ENCODE assay signal across 25 mouse cellular contexts in genomic region chr1:34761870-34762269, GRCm38 (mm10).
DNase-seq lines count a peak whose midpoint lies in the region; ATAC-seq and TF ChIP-seq lines count a peak whose summit lies in the region.
"Had no signal": no experiment of that assay in that cellular context is flagged by ENCODE, and none has a peak within 500 bp of the region (broad histone marks: within the 10 kb centered on the region; RNA-seq: fewer than 3 reads in every experiment).

No protein-coding gene starts in this region.

- no peak overlapping the region for H3K27ac ChIP-seq in midbrain, embryonic 11.5 days (ENCODE audit: low read depth, low read length)
- no peak overlapping the region for H3K27ac ChIP-seq in midbrain, embryonic 15.5 days
- H3K27ac ChIP-seq in intestine, postnatal 0 days (ENCODE audit: low read depth, low read length) = no peak overlapping the region
- H3K27ac ChIP-seq: embryonic facial prominence, embryonic 10.5 days; embryonic facial prominence, embryonic 12.5 days; forebrain, embryonic 13.5 days; forebrain, embryonic 15.5 days had no signal

- H3K36me3 ChIP-seq in midbrain, embryonic 11.5 days (ENCODE audit: control insufficient read depth, insufficient read depth, low read length) = no peaks in the 10 kb centered on the region
- no peaks in the 10 kb centered on the region for H3K36me3 ChIP-seq in midbrain, embryonic 15.5 days (replicated peaks)
- no peaks in the 10 kb centered on the region for H3K36me3 ChIP-seq in intestine, postnatal 0 days (ENCODE audit: control insufficient read depth, insufficient read depth)
- H3K36me3 ChIP-seq: embryonic facial prominence, embryonic 10.5 days; embryonic facial prominence, embryonic 12.5 days; forebrain, embryonic 15.5 days; G1E had no signal

- H3K9me3 ChIP-seq in midbrain, embryonic 11.5 days (ENCODE audit: control insufficient read depth, low read length) = no peaks in the 10 kb centered on the region
- H3K9me3 ChIP-seq in midbrain, embryonic 15.5 days = no peaks in the 10 kb centered on the region
- H3K9me3 ChIP-seq in intestine, postnatal 0 days (ENCODE audit: control insufficient read depth) = no peaks in the 10 kb centered on the region
- H3K9me3 ChIP-seq: embryonic facial prominence, embryonic 10.5 days; embryonic facial prominence, embryonic 12.5 days; forebrain, embryonic 13.5 days; forebrain, embryonic 15.5 days; G1E had no signal

- no peaks in the 10 kb centered on the region for H3K4me1 ChIP-seq in midbrain, embryonic 11.5 days (ENCODE audit: control insufficient read depth, insufficient read depth, low read length)
- no peaks in the 10 kb centered on the region for H3K4me1 ChIP-seq in midbrain, embryonic 15.5 days
- no peaks in the 10 kb centered on the region for H3K4me1 ChIP-seq in intestine, postnatal 0 days (replicated peaks; ENCODE audit: control insufficient read depth, insufficient read depth, low read length)
- H3K4me1 ChIP-seq: embryonic facial prominence, embryonic 10.5 days; embryonic facial prominence, embryonic 12.5 days; forebrain, embryonic 13.5 days; forebrain, embryonic 15.5 days had no signal

- no peak overlapping the region for H3K4me3 ChIP-seq in midbrain, embryonic 11.5 days (ENCODE audit: low read depth, low read length)
- no peak overlapping the region for H3K4me3 ChIP-seq in midbrain, embryonic 15.5 days
- H3K4me3 ChIP-seq in intestine, postnatal 0 days (ENCODE audit: low read depth, low read length) = no peak overlapping the region
- H3K4me3 ChIP-seq: embryonic facial prominence, embryonic 10.5 days; embryonic facial prominence, embryonic 12.5 days; forebrain, embryonic 13.5 days; forebrain, embryonic 15.5 days had no signal

- H3K27me3 ChIP-seq in midbrain, embryonic 11.5 days (ENCODE audit: control insufficient read depth, insufficient read depth, low read length) = no peaks in the 10 kb centered on the region
- no peaks in the 10 kb centered on the region for H3K27me3 ChIP-seq in midbrain, embryonic 15.5 days (replicated peaks)
- H3K27me3 ChIP-seq in intestine, postnatal 0 days (replicated peaks; ENCODE audit: control insufficient read depth, insufficient read depth, low read length) = no peaks in the 10 kb centered on the region
- H3K27me3 ChIP-seq: CH12.LX; embryonic facial prominence, embryonic 12.5 days; forebrain, embryonic 13.5 days; forebrain, embryonic 15.5 days had no signal

- H3K4me2 ChIP-seq in midbrain, embryonic 11.5 days = no peak overlapping the region
- H3K4me2 ChIP-seq in midbrain, embryonic 15.5 days = no peak overlapping the region
- no peak overlapping the region for H3K4me2 ChIP-seq in intestine, postnatal 0 days (replicated peaks; ENCODE audit: low read depth)
- H3K4me2 ChIP-seq: embryonic facial prominence, embryonic 12.5 days; forebrain, embryonic 13.5 days; forebrain, embryonic 15.5 days had no signal

- DNase-seq in heart, adult 11 months = peak; percentile 58
- DNase-seq in heart, adult 9 months (ENCODE audit: low spot score in 2 of 2) = no peak
- DNase-seq in midbrain, embryonic 11.5 days (ENCODE audit: low spot score, missing footprints) = peak; percentile 77
- DNase-seq in thymus, postnatal 14 days = no peak
- no peak for DNase-seq in gastrocnemius, postnatal 25 days
- DNase-seq: adrenal gland, adult 8-10 months; adrenal gland, postnatal 14 days; adrenal gland, postnatal 36 days; B cell, adult 2 months; cerebellum, adult 11-12 months; cerebellum, adult 2 months; cerebellum, adult 9-10 months; cerebellum, postnatal 10 days; cerebellum, postnatal 25 days had no signal

- TF ChIP-seq CTCF in intestine, postnatal 0 days (IDR thresholded peaks at IDR 0.05; ENCODE audit: low read depth) = no peak

- WGBS in midbrain, embryonic 11.5 days = 91% methylated on average over 5 of the region's 5 CpGs
- 91% methylated on average over 5 of the region's 5 CpGs for WGBS in midbrain, embryonic 15.5 days
- WGBS in intestine, postnatal 0 days = 80% methylated on average over 5 of the region's 5 CpGs

- ATAC-seq in midbrain, embryonic 11.5 days (ENCODE audit: low FRiP score) = no peak
- no peak for ATAC-seq in midbrain, embryonic 15.5 days (replicated peaks)
- 0 out of 2 replicates have a peak, but pooled peaks have one; percentile 31 for ATAC-seq in intestine, postnatal 0 days
- ATAC-seq: activated CD4-positive, CD25-positive, alpha-beta regulatory T cell, adult 4 months; CD4-positive, CD25-positive, alpha-beta regulatory T cell, adult 4 months; forebrain, embryonic 13.5 days; forebrain, embryonic 15.5 days; Patski had no signal

- H3K9ac ChIP-seq in midbrain, embryonic 11.5 days (ENCODE audit: low read length) = no peak overlapping the region
- H3K9ac ChIP-seq in midbrain, embryonic 15.5 days = no peak overlapping the region
- H3K9ac ChIP-seq in intestine, postnatal 0 days (ENCODE audit: low read depth, low read length) = no peak overlapping the region
- H3K9ac ChIP-seq: embryonic facial prominence, embryonic 12.5 days; forebrain, embryonic 13.5 days; forebrain, embryonic 15.5 days had no signal

Comparison
In these comparisons a context has a peak if more than half of its experiments do, and no peak if none do; other contexts are left out.
1. DNase-seq: peak in heart, adult 11 months (single experiment) and midbrain, embryonic 11.5 days (single experiment); none in heart, adult 9 months (0 of 2), thymus, postnatal 14 days (single experiment) and gastrocnemius, postnatal 25 days (single experiment).